In genomic region chr11:102396671-102397141, GRCm38 (mm10) we compare ENCODE assay signal across 12 mouse cellular contexts. TPM values are rescaled to one million over a fixed set of nuclear protein-coding genes. Genes with fewer than 3 reads are reported as not detected.
DNase-seq lines count a peak whose midpoint lies in the region; ATAC-seq lines count a peak whose summit lies in the region.
"Had no signal": no experiment of that assay in that cellular context is flagged by ENCODE, and none has a peak within 500 bp of the region (broad histone marks: within the 10 kb centered on the region; RNA-seq: fewer than 3 reads in every experiment).

No protein-coding gene starts in this region.

- WGBS in neural tube, embryonic 13.5 days = 64% methylated on average over 7 of the region's 7 CpGs

- H3K27ac ChIP-seq in neural tube, embryonic 13.5 days (replicated peaks) = peak overlapping the region; percentile 98
- H3K27ac ChIP-seq: embryonic facial prominence, embryonic 10.5 days had no signal

- H3K9ac ChIP-seq in neural tube, embryonic 13.5 days = peak overlapping the region; percentile 96
- H3K9ac ChIP-seq: heart, embryonic 12.5 days had no signal

- no peak for ATAC-seq in neural tube, embryonic 13.5 days (ENCODE audit: low read depth)
- ATAC-seq: intestine, embryonic 16.5 days had no signal

- peak; percentile 70 to 81 for DNase-seq in left cerebral cortex, adult 18-20 months (ENCODE audit: low spot score in 2 of 2)
- no peak for DNase-seq in left cerebral cortex, postnatal 4 days
- peak; percentile 63 to 65 for DNase-seq in frontal cortex, postnatal 36 days (ENCODE audit: low spot score in 2 of 2)
- peak; percentile 10 to 33 for DNase-seq in layer of hippocampus, postnatal 10 days (ENCODE audit: low spot score in 2 of 2)
- no peak for DNase-seq in urinary bladder, postnatal 14 days (ENCODE audit: low spot score)
- DNase-seq in adrenal gland, postnatal 25 days = no peak
- no peak for DNase-seq in kidney, postnatal 10 days

- H3K36me3 ChIP-seq in neural tube, embryonic 13.5 days = peaks cover 35% of the 10 kb centered on the region
- H3K36me3 ChIP-seq: heart, embryonic 12.5 days had no signal

- peaks cover 19% of the 10 kb centered on the region for H3K27me3 ChIP-seq in neural tube, embryonic 13.5 days

- no peaks in the 10 kb centered on the region for H3K9me3 ChIP-seq in neural tube, embryonic 13.5 days
- H3K9me3 ChIP-seq: embryonic facial prominence, embryonic 10.5 days; heart, embryonic 12.5 days had no signal

- intact Hi-C loops in left cerebral cortex, postnatal 4 days (cut with DNase I) = no loop called here

- peak overlapping the region; percentile 84 for H3K4me3 ChIP-seq in neural tube, embryonic 13.5 days
- H3K4me3 ChIP-seq: heart, embryonic 12.5 days had no signal

- H3K4me2 ChIP-seq in neural tube, embryonic 13.5 days = peak overlapping the region; percentile 99
- H3K4me2 ChIP-seq: heart, embryonic 12.5 days had no signal

- peaks cover 88% of the 10 kb centered on the region for H3K4me1 ChIP-seq in neural tube, embryonic 13.5 days (replicated peaks)

RNA-seq across cellular contexts. Expression of gene Rundc3a, which starts 3.5 kb away (rescaled TPM):
- 100 to 1,000 TPM; 477 to 484 TPM for total RNA-seq in left cerebral cortex, adult 18-20 months (2021)
- total RNA-seq in left cerebral cortex, postnatal 4 days (2021) = 100 to 1,000 TPM; 261 to 262 TPM
- total RNA-seq in layer of hippocampus, postnatal 10 days (2021) = 100 to 1,000 TPM; 356 to 431 TPM
- 156 and 161 TPM in 2 replicates for polyA plus RNA-seq in neural tube, embryonic 13.5 days (2015; fragmentation: Nextera tagmentation; extraction: Ambion mirVana)
- 24.4 and 39.7 TPM in 2 replicates for total RNA-seq in adrenal gland, postnatal 25 days (2021)

RNA-seq across cellular contexts. Expression of gene Slc25a39, which starts 11.0 kb away (rescaled TPM):
- 10 to 100 TPM; 60.6 to 73.2 TPM for total RNA-seq in left cerebral cortex, adult 18-20 months (2021)
- total RNA-seq in left cerebral cortex, postnatal 4 days (2021) = 10 to 100 TPM; 57.2 to 58.8 TPM
- 10 to 100 TPM; 74.8 to 80.1 TPM for total RNA-seq in layer of hippocampus, postnatal 10 days (2021)
- 154 TPM in 2 replicates for polyA plus RNA-seq in neural tube, embryonic 13.5 days (2015; fragmentation: Nextera tagmentation; extraction: Ambion mirVana)
- total RNA-seq in adrenal gland, postnatal 25 days (2021) = 439 and 629 TPM in 2 replicates

RNA-seq across cellular contexts. Expression of gene Slc4a1, which starts 30.7 kb away (rescaled TPM):
- under 1 TPM; 0.09 to 0.19 TPM for total RNA-seq in left cerebral cortex, adult 18-20 months (2021)
- total RNA-seq in left cerebral cortex, postnatal 4 days (2021) = 1 to 10 TPM in 1 of 2 experiments, under 1 TPM in 1; 0.87 to 1.9 TPM
- under 1 TPM; 0.32 to 0.54 TPM for total RNA-seq in layer of hippocampus, postnatal 10 days (2021)
- 4.2 and 4.9 TPM in 2 replicates for polyA plus RNA-seq in neural tube, embryonic 13.5 days (2015; fragmentation: Nextera tagmentation; extraction: Ambion mirVana)
- total RNA-seq in adrenal gland, postnatal 25 days (2021) = 1.0 and 1.8 TPM in 2 replicates

RNA-seq across cellular contexts. Expression of gene Grn, which starts 33.4 kb away (rescaled TPM):
- total RNA-seq in left cerebral cortex, adult 18-20 months (2021) = 10 to 100 TPM; 55.8 to 58.9 TPM
- total RNA-seq in left cerebral cortex, postnatal 4 days (2021) = 10 to 100 TPM; 54.0 to 58.5 TPM
- 10 to 100 TPM; 81.8 to 83.7 TPM for total RNA-seq in layer of hippocampus, postnatal 10 days (2021)
- 83.3 and 88.6 TPM in 2 replicates for polyA plus RNA-seq in neural tube, embryonic 13.5 days (2015; fragmentation: Nextera tagmentation; extraction: Ambion mirVana)
- total RNA-seq in adrenal gland, postnatal 25 days (2021) = 198 and 230 TPM in 2 replicates

RNA-seq across cellular contexts. Expression of gene Fam171a2, which starts 50.8 kb away (rescaled TPM):
- 100 to 1,000 TPM; 113 to 133 TPM for total RNA-seq in left cerebral cortex, adult 18-20 months (2021)
- total RNA-seq in left cerebral cortex, postnatal 4 days (2021) = 100 to 1,000 TPM; 237 to 243 TPM
- total RNA-seq in layer of hippocampus, postnatal 10 days (2021) = 100 to 1,000 TPM; 115 TPM
- polyA plus RNA-seq in neural tube, embryonic 13.5 days (2015; fragmentation: Nextera tagmentation; extraction: Ambion mirVana) = 20.3 and 21.6 TPM in 2 replicates
- total RNA-seq in adrenal gland, postnatal 25 days (2021) = 4.3 and 8.7 TPM in 2 replicates
- total RNA-seq: CH12.LX had no signal

Comparison
In these comparisons a context has a peak if more than half of its experiments do, and no peak if none do; other contexts are left out.
1. DNase-seq: peak in left cerebral cortex, adult 18-20 months (2 of 2), frontal cortex, postnatal 36 days (2 of 2) and layer of hippocampus, postnatal 10 days (2 of 2); none in left cerebral cortex, postnatal 4 days (single experiment), urinary bladder, postnatal 14 days (single experiment), adrenal gland, postnatal 25 days (single experiment) and kidney, postnatal 10 days (single experiment).